Mouse (Mus musculus) heart, embryonic 13.5 days (tissue): ENCODE measurements around the gene Hyal4. TPM values are rescaled to one million over a fixed set of nuclear protein-coding genes. Genes with fewer than 3 reads are reported as not detected.

Experiments
- polyA plus RNA-seq: library from polyadenylated mRNA; unstranded; fragments of >200 nt; fragmentation: Nextera tagmentation; extraction: Ambion mirVana; gene quantifications from 2 replicates; pipeline ENCODE4 v1.2.1, GENCODE M21; 2015

Hyal4 gene
- polyA plus RNA-seq, 1 experiment from 2014 or later = not detected

Other genes with a start within 250 kb of the Hyal4 start
- gene Iqub, start 233.3 kb upstream of the Hyal4 start, polyA plus RNA-seq = 0.27 and 0.31 TPM in 2 replicates
- gene Ndufa5, start 220.3 kb upstream of the Hyal4 start, polyA plus RNA-seq = 619 and 704 TPM in 2 replicates
- gene Asb15, start 220.2 kb upstream of the Hyal4 start, polyA plus RNA-seq = 0.14 and 0.16 TPM in 2 replicates
- 42.8 and 46.8 TPM in 2 replicates for gene Lmod2, start 150.6 kb upstream of the Hyal4 start, polyA plus RNA-seq
- 45.6 and 51.6 TPM in 2 replicates for gene Wasl, start 83.3 kb upstream of the Hyal4 start, polyA plus RNA-seq
- not detected in 2 replicates for gene Hyal6, start 15.1 kb upstream of the Hyal4 start, polyA plus RNA-seq
- not detected in 2 replicates for gene Spam1, start 42.9 kb downstream of the Hyal4 start, polyA plus RNA-seq
- not detected in 2 replicates for gene Hyal5, start 109.7 kb downstream of the Hyal4 start, polyA plus RNA-seq
- 0.05 and 0.10 TPM in 2 replicates for gene Tmem229a, start 208.0 kb downstream of the Hyal4 start, polyA plus RNA-seq